Mouse (Mus musculus) heart, adult 2 months (tissue): ENCODE measurements at regions not wholly inside any gene's neighbourhood (a gene's known extent, or its start where the extent isn't known, plus 50 kb on each side); places are given as distances from the start of the nearest gene placed in this dataset.

Source experiments
- CTCF ChIP-seq: fragments of 200-600 bp; IDR thresholded peaks from 2 replicates; pipeline ENCODE4 v1.8.1; 2022; ENCODE audit warnings: antibody characterized with exemption, mild to moderate bottlenecking, moderate library complexity
- EP300 ChIP-seq: fragments of 200-500 bp; IDR thresholded peaks from 2 replicates; pipeline ENCODE4 v1.6.1; 2011; ENCODE audit warnings: low read depth, low read length, control low read depth; ENCODE audit not compliant: insufficient read depth
- POLR2A ChIP-seq: fragments of 200-500 bp; IDR thresholded peaks from 2 replicates; pipeline ENCODE4 v1.6.1; 2011; ENCODE audit warnings: mild to moderate bottlenecking, low read depth, low read length, control low read depth; ENCODE audit not compliant: insufficient read depth

- TF ChIP-seq CTCF (no peak), POLR2A (peak; percentile 20; the same call in 1 of the 2 replicates), EP300 (peak; percentile 90)
Observed at GRCm38 (mm10) chr2:148141936-148142335, 95.2 kb upstream of the Foxa2 start.
